Mouse (Mus musculus): Measurements from ENCODE around the gene Marcksl1. TPM values are rescaled to one million over a fixed set of nuclear protein-coding genes. Genes with fewer than 3 reads are reported as not detected.

The Marcksl1 gene
- total and polyA plus RNA-seq, 3 experiments = 3.5 to 5.1 (median 5.1) TPM

- Histone ChIP-seq H3K79me2 (replicated peaks; ENCODE audit: control insufficient read depth, insufficient read depth, low read length) (no peaks in the 10 kb centered on the region), H3K4me1 (ENCODE audit: control insufficient read depth, insufficient read depth, low read length) (peaks cover 3% of the 10 kb centered on the region; the same call in 1 of the 2 replicates), H3K9ac (ENCODE audit: low read depth, low read length) (peak within 1 kb of the TSS; percentile 24; the same call in 1 of the 2 replicates), H3K27ac (no peak within 1 kb of the TSS), H3K36me3 (ENCODE audit: control insufficient read depth, insufficient read depth, low read length) (no peaks in the 10 kb centered on the region), H3K4me3 (peak within 1 kb of the TSS; percentile 20; the same call in 1 of the 2 replicates), H3K27me3 (ENCODE audit: control insufficient read depth, insufficient read depth, low read length) (peaks cover 2% of the 10 kb centered on the region)
- intact Hi-C loops (cut with DNase I) = no loop called here
- 11% methylated on average over 70 of the region's 70 CpGs for WGBS
- TF ChIP-seq EP300 (IDR thresholded peaks at IDR 0.05; ENCODE audit: insufficient read depth, low read depth, low read length) = no peak
- no peak for TF ChIP-seq POLR2A (IDR thresholded peaks at IDR 0.05; ENCODE audit: insufficient read depth, low read depth, low read length)
- TF ChIP-seq CTCF (IDR thresholded peaks at IDR 0.05) = no peak
- DNase-seq = peak in 1 of 2 experiments; percentile 28
Observed at GRCm38 (mm10) chr4:129490972-129491880, 22.2 kb upstream of the Marcksl1 start, which contains the start of the genes Tssk3 and Fam229a. Gene Tssk3, minus strand, starts transcription at chr4:129491022. Gene Fam229a, plus strand, starts transcription at chr4:129491190.

GRCm38 (mm10) chr4:129494681-129495080, 18.7 kb upstream of the Marcksl1 start:
- peaks cover 8% of the 10 kb centered on the region for H3K4me1 ChIP-seq (ENCODE audit: control insufficient read depth, insufficient read depth, low read length)
- peaks cover 2% of the 10 kb centered on the region for H3K27me3 ChIP-seq (ENCODE audit: control insufficient read depth, insufficient read depth, low read length)
- intact Hi-C loops (cut with DNase I) = no loop called here
- H3K9ac ChIP-seq (ENCODE audit: low read depth, low read length) = no peak overlapping the region
- 56% methylated on average over 7 of the region's 7 CpGs for WGBS
- H3K4me3 ChIP-seq = no peak overlapping the region
- TF ChIP-seq POLR2A (IDR thresholded peaks at IDR 0.05; ENCODE audit: insufficient read depth, low read depth, low read length) (no peak), CTCF (IDR thresholded peaks at IDR 0.05) (peak; percentile 26; the same call in 1 of the 2 replicates)
- H3K36me3 ChIP-seq (ENCODE audit: control insufficient read depth, insufficient read depth, low read length) = no peaks in the 10 kb centered on the region
- no peak overlapping the region for H3K27ac ChIP-seq
- H3K79me2 ChIP-seq (replicated peaks; ENCODE audit: control insufficient read depth, insufficient read depth, low read length) = no peaks in the 10 kb centered on the region
- DNase-seq = no peak

- Histone ChIP-seq H3K36me3 (ENCODE audit: control insufficient read depth, insufficient read depth, low read length) (no peaks in the 10 kb centered on the region), H3K79me2 (replicated peaks; ENCODE audit: control insufficient read depth, insufficient read depth, low read length) (no peaks in the 10 kb centered on the region), H3K4me3 (no peak overlapping the region), H3K27me3 (ENCODE audit: control insufficient read depth, insufficient read depth, low read length) (peaks cover 2% of the 10 kb centered on the region), H3K4me1 (ENCODE audit: control insufficient read depth, insufficient read depth, low read length) (peaks cover 8% of the 10 kb centered on the region), H3K9ac (ENCODE audit: low read depth, low read length) (no peak overlapping the region), H3K27ac (peak overlapping the region; percentile 28)
- intact Hi-C loops (cut with DNase I) = no loop called here
- peak in 1 of 2 experiments; percentile 39 for DNase-seq
- WGBS = 26% methylated on average over 16 of the region's 16 CpGs
- TF ChIP-seq EP300 (IDR thresholded peaks at IDR 0.05; ENCODE audit: insufficient read depth, low read depth, low read length) = no peak
- peak; percentile 50 for TF ChIP-seq CTCF (IDR thresholded peaks at IDR 0.05)
- TF ChIP-seq POLR2A (IDR thresholded peaks at IDR 0.05; ENCODE audit: insufficient read depth, low read depth, low read length) = no peak
Observed at GRCm38 (mm10) chr4:129495672-129496562, 17.5 kb upstream of the Marcksl1 start.

- WGBS = 19% methylated on average over 6 of the region's 6 CpGs
- peak; percentile 47 to 60 for DNase-seq
- Histone ChIP-seq H3K4me3 (no peak overlapping the region), H3K27ac (peak overlapping the region; percentile 28), H3K36me3 (ENCODE audit: control insufficient read depth, insufficient read depth, low read length) (no peaks in the 10 kb centered on the region), H3K27me3 (ENCODE audit: control insufficient read depth, insufficient read depth, low read length) (peaks cover under 1% of the 10 kb centered on the region; the same call in 1 of the 2 replicates), H3K79me2 (replicated peaks; ENCODE audit: control insufficient read depth, insufficient read depth, low read length) (no peaks in the 10 kb centered on the region), H3K4me1 (ENCODE audit: control insufficient read depth, insufficient read depth, low read length) (peaks cover 8% of the 10 kb centered on the region), H3K9ac (ENCODE audit: low read depth, low read length) (no peak overlapping the region)
- TF ChIP-seq POLR2A (IDR thresholded peaks at IDR 0.05; ENCODE audit: insufficient read depth, low read depth, low read length) = no peak
- no peak for TF ChIP-seq CTCF (IDR thresholded peaks at IDR 0.05)
- no peak for TF ChIP-seq EP300 (IDR thresholded peaks at IDR 0.05; ENCODE audit: insufficient read depth, low read depth, low read length)
- intact Hi-C loops (cut with DNase I) = no loop called here
Observed at GRCm38 (mm10) chr4:129496631-129497030, 16.8 kb upstream of the Marcksl1 start.

GRCm38 (mm10) chr4:129498941-129499340, 14.4 kb upstream of the Marcksl1 start:
- Histone ChIP-seq H3K79me2 (replicated peaks; ENCODE audit: control insufficient read depth, insufficient read depth, low read length) (no peaks in the 10 kb centered on the region), H3K36me3 (ENCODE audit: control insufficient read depth, insufficient read depth, low read length) (no peaks in the 10 kb centered on the region), H3K27me3 (ENCODE audit: control insufficient read depth, insufficient read depth, low read length) (no peaks in the 10 kb centered on the region), H3K4me1 (ENCODE audit: control insufficient read depth, insufficient read depth, low read length) (peaks cover 8% of the 10 kb centered on the region), H3K4me3 (no peak overlapping the region), H3K27ac (no peak overlapping the region), H3K9ac (ENCODE audit: low read depth, low read length) (no peak overlapping the region)
- TF ChIP-seq CTCF (IDR thresholded peaks at IDR 0.05) (no peak), POLR2A (IDR thresholded peaks at IDR 0.05; ENCODE audit: insufficient read depth, low read depth, low read length) (no peak), EP300 (IDR thresholded peaks at IDR 0.05; ENCODE audit: insufficient read depth, low read depth, low read length) (no peak)
- no peak for DNase-seq
- intact Hi-C loops (cut with DNase I) = no loop called here
- WGBS = 24% methylated on average over 3 of the region's 3 CpGs
